Mouse (Mus musculus): Measurements from ENCODE around the gene Olfr1186.
"Not testable (repeated sequence)": the region's sequence is repeated elsewhere in the genome, so short reads cannot be mapped to it uniquely, and the experiment has no call there.

Olfr1186 gene

GRCm38 (mm10) chr2:88518251-88518650 lies at the start of gene Olfr1186:
Gene Olfr1186, plus strand, starts transcription at chr2:88518551.
- CTCF ChIA-PET: no interaction called here

GRCm38 (mm10) chr2:88483298-88483697 lies 35.1 kb upstream of the Olfr1186 start, which contains the start of gene Olfr1184:
Gene Olfr1184, plus strand, starts transcription at chr2:88483598.
- CTCF ChIA-PET: no interaction called here

GRCm38 (mm10) chr2:88493020-88493419 lies 25.3 kb upstream of the Olfr1186 start, which contains the start of gene Olfr1185-ps1:
Gene Olfr1185-ps1, plus strand, starts transcription at chr2:88493320.
- CTCF ChIA-PET: no interaction called here

GRCm38 (mm10) chr2:88525720-88526119 lies 7.4 kb downstream of the Olfr1186 start:
- CTCF ChIA-PET: no interaction called here

GRCm38 (mm10) chr2:88556635-88557034 lies 38.3 kb downstream of the Olfr1186 start, which contains the start of gene Olfr1188:
Gene Olfr1188, plus strand, starts transcription at chr2:88556935.
- CTCF ChIA-PET: no interaction called here

- CTCF ChIA-PET: not testable (repeated sequence)
Observed at GRCm38 (mm10) chr2:88572696-88573095, 54.3 kb downstream of the Olfr1186 start.
